Mouse (Mus musculus) intestine, embryonic 14.5 days (tissue): ENCODE measurements around the gene Gadl1. TPM values are rescaled to one million over a fixed set of nuclear protein-coding genes. Genes with fewer than 3 reads are reported as not detected.

Source experiments
- ATAC-seq: fragments of 200-750 bp; cut with Nextera tagmentation; replicated peaks from 2 replicates; pipeline ENCODE4 v1.8.0; 2017; ENCODE audit warnings: low read depth, moderate number of reproducible peaks, moderate TSS enrichment, moderate library complexity; ENCODE audit not compliant: low FRiP score, low TSS enrichment
- DNase-seq: peaks from one replicate; pipeline ENCODE4 v3.0.0-alpha.2; 2018; ENCODE audit warnings: low spot score
- H3K27ac ChIP-seq: fragments of 300-500 bp; sonication (generic); 2 replicates; pipeline ENCODE4 v1.5.1; 2014; ENCODE audit warnings: low read depth, mild to moderate bottlenecking, control low read depth
- H3K27me3 ChIP-seq: fragments of 300-500 bp; sonication (generic); replicated peaks from 2 replicates; pipeline ENCODE4 v1.6.1; 2014; ENCODE audit warnings: low read length, control low read depth; ENCODE audit not compliant: control insufficient read depth, insufficient read depth
- H3K36me3 ChIP-seq: fragments of 300-500 bp; sonication (generic); 2 replicates; pipeline ENCODE4 v1.6.1; 2014; ENCODE audit warnings: low read length, control low read depth; ENCODE audit not compliant: control insufficient read depth, insufficient read depth
- H3K4me1 ChIP-seq: fragments of 300-500 bp; sonication (generic); replicated peaks from 2 replicates; pipeline ENCODE4 v1.6.1; 2014; ENCODE audit warnings: low read length, control low read depth, mixed read lengths; ENCODE audit not compliant: control insufficient read depth, insufficient read depth
- H3K4me2 ChIP-seq: fragments of 300-500 bp; sonication (generic); 2 replicates; pipeline ENCODE4 v1.6.1; 2014; ENCODE audit warnings: low read length
- H3K4me3 ChIP-seq: fragments of 300-500 bp; sonication (generic); 2 replicates; pipeline ENCODE4 v1.5.1; 2014; ENCODE audit warnings: low read depth, low read length, control low read depth, mixed read lengths
- H3K9ac ChIP-seq: fragments of 300-500 bp; sonication (generic); 2 replicates; pipeline ENCODE4 v1.6.1; 2014; ENCODE audit warnings: mild to moderate bottlenecking, low read length
- H3K9me3 ChIP-seq: fragments of 300-500 bp; sonication (generic); 2 replicates; pipeline ENCODE4 v1.6.1; 2016; ENCODE audit warnings: low read length, control low read depth; ENCODE audit not compliant: control insufficient read depth
- WGBS: fragments of 180-500 bp; shearing (Covaris S2); extraction: QIAGEN DNeasy Blood & Tissue Kit; methylation state at CpG from one replicate; pipeline ENCODE4 v1.1.7; 2014; 5-methylcytosine and 5-hydroxymethylcytosine counted together
- polyA plus RNA-seq: library from polyadenylated mRNA; unstranded; fragments of >200 nt; fragmentation: Nextera tagmentation; extraction: Ambion mirVana; gene quantifications from 2 replicates; pipeline ENCODE4 v1.2.1, GENCODE M21; 2014

The Gadl1 gene
- polyA plus RNA-seq, 1 experiment from 2014 or later: 0.38 TPM

DNA sequence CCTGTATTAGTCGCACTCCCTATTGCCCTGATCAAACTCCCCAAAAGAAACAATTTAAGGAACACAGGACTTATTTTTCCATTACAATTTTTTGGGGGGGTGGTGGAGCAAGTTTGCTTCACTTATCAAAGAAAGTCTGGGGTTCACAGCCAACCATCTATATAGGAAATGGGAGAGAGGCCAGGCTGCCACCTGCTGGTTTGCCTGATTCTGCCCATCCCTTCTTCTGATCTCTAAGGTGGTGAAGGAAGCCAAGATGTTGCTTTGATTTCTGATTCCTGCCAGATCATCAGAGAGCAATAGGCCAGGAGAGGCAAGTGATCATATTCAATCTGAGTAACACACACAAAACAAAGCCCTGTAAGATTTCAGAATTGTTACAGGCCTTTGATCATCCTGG lies 14.8 kb downstream of the Gadl1 start:
- WGBS: 88% methylated on average over 1 of the region's 1 CpGs
- no peaks in the 10 kb centered on the region for H3K27me3 ChIP-seq

DNA sequence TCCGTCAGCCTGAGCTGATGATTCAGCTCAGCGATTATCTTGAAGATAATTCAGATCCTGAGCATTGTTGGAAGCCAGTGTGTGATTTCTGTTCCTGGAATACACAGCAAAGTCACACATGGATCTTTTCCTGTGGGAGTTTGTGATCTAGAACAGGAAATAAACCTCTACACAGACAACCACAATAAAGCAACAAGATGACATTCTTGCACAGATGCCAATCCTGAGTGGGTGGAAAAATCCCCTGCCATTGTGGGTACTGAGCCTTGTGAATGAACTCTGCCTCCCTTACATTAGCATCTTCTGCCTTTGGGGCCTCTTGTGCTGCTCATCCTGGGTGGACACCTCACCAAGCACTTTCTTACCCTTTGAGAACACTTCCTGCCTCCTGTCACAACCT lies 22.5 kb downstream of the Gadl1 start:
- Histone ChIP-seq H3K4me3 (no peak overlapping the region), H3K36me3 (no peaks in the 10 kb centered on the region), H3K9ac (no peak overlapping the region), H3K4me1 (no peaks in the 10 kb centered on the region), H3K4me2 (no peak overlapping the region), H3K27ac (no peak overlapping the region), H3K9me3 (no peaks in the 10 kb centered on the region), H3K27me3 (no peaks in the 10 kb centered on the region)
- DNase-seq: no peak
- 70% methylated on average over 2 of the region's 2 CpGs for WGBS
- no peak for ATAC-seq

More for the DNA sequence above, 14.8 kb downstream of the Gadl1 start:
- H3K27ac ChIP-seq: no peak overlapping the region
- DNase-seq: no peak
- H3K36me3 ChIP-seq: no peaks in the 10 kb centered on the region
- ATAC-seq: no peak
- no peak overlapping the region for H3K4me2 ChIP-seq
- no peaks in the 10 kb centered on the region for H3K4me1 ChIP-seq
- H3K9ac ChIP-seq: no peak overlapping the region
- H3K9me3 ChIP-seq: 0 out of 2 replicates have a peak, but pooled peaks cover under 1% of the 10 kb centered on the region
- no peak overlapping the region for H3K4me3 ChIP-seq

DNA sequence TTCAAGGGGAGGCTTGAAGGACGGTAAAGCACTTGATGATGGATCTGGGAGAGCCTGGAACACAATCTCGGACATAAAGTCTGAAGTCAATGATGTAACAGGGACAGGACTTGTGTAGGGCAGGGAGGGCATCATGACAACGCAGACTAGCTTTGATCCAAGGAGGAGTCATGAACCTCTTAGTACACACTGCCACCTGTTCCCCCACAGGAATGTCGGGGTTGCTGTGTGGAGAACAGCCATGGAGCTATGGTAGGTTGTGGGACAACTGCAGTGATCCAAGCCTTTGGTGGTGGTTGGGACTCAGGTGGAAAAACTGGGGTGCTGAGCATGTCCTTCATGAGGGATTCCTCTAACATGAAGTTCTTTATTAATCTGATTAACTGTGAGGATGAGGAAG lies 23.5 kb downstream of the Gadl1 start:
- 88% methylated on average over 4 of the region's 4 CpGs for WGBS
- ATAC-seq (no peak), DNase-seq (no peak)
- Histone ChIP-seq H3K9me3 (no peaks in the 10 kb centered on the region), H3K27me3 (no peaks in the 10 kb centered on the region), H3K4me2 (no peak overlapping the region), H3K27ac (no peak overlapping the region), H3K36me3 (no peaks in the 10 kb centered on the region), H3K4me3 (no peak overlapping the region), H3K9ac (no peak overlapping the region), H3K4me1 (no peaks in the 10 kb centered on the region)

DNA sequence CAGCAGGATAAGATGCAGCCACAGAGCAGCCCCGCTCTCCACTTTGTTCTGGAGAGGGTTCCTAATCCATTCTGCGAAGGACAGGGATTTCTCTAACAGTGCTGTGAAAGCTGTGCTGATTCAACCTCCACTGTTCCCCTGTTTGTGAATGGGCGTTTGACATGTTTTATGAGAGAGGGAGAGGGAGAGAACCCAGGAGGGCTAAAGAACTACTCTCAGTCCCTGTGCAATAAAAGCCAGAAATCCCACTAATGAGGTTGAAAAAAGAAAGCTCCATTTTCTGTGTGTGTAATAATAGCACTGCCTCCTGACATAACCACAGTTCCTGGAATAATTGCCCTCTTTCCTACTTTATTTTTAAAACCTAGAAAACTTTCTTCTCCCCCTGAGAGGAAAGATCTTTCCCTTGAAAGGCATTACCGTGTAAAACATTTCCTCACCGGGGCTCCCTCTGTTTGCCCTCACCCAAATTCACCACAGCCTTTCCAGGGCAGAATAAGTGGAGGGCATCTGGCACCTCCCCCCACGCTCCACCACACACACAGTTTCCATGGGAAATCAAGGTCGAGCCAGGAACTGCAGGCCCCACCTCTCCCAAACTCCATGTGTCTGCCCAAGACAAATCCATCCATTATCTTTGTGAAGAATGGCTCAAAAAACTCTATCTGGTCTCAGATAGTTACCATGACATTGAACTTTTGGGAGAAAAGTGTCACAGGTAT lies 24.1 kb downstream of the Gadl1 start:
- no peak for DNase-seq

DNA sequence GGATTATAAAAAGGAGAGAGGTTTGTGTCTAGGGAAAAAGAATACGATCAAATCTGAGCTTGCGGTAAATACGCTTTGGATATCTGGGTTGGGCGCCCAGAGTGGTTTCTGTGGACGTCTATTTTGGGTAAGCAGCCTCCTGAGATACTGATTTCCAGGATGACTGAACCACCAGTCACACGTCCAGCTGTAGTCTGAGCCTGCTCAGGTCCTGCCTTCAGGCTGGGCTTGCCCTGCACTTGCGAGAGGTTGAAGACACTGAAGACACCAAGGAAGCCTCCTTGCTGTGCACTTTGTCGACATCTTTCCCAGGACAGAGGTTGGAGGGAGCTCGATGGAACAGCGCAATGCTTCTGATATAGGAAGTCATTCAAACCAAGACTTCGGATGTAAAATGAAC lies 25.0 kb downstream of the Gadl1 start:
- no peak overlapping the region for H3K27ac ChIP-seq
- no peak overlapping the region for H3K4me2 ChIP-seq
- H3K9ac ChIP-seq: no peak overlapping the region
- H3K27me3 ChIP-seq: no peaks in the 10 kb centered on the region
- no peaks in the 10 kb centered on the region for H3K36me3 ChIP-seq
- no peaks in the 10 kb centered on the region for H3K4me1 ChIP-seq
- ATAC-seq (no peak), DNase-seq (no peak)
- no peak overlapping the region for H3K4me3 ChIP-seq
- no peaks in the 10 kb centered on the region for H3K9me3 ChIP-seq
- 91% methylated on average over 11 of the region's 11 CpGs for WGBS

More for the DNA sequence above, 24.1 kb downstream of the Gadl1 start:
- WGBS: 44% methylated on average over 7 of the region's 7 CpGs
- no peak for ATAC-seq
- Histone ChIP-seq H3K4me2 (no peak overlapping the region), H3K27me3 (no peaks in the 10 kb centered on the region), H3K9ac (no peak overlapping the region), H3K9me3 (no peaks in the 10 kb centered on the region), H3K4me3 (no peak overlapping the region), H3K27ac (no peak overlapping the region), H3K36me3 (no peaks in the 10 kb centered on the region), H3K4me1 (no peaks in the 10 kb centered on the region)

DNA sequence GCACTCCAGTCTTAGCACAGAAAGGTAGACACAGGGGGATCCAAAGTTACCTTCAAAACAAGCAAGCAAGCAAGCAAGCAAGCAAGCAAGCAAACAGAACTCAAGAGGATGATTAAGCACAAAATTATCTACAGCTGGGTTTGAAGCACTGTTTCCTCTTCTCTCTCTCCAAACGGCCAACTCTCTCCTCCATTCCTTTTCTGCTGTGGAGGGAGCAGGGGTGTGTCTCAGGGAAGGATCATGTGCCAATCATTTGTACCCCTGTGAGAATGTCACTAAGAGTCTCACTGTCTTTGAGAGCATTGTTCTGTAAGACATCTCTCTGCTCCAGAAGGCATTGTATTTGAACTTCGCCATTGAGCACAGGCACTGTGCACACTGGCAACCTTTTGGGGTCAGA lies 27.1 kb downstream of the Gadl1 start:
- no peaks in the 10 kb centered on the region for H3K4me1 ChIP-seq
- H3K4me2 ChIP-seq: no peak overlapping the region
- no peaks in the 10 kb centered on the region for H3K9me3 ChIP-seq
- no peaks in the 10 kb centered on the region for H3K27me3 ChIP-seq
- 68% methylated on average over 2 of the region's 2 CpGs for WGBS
- H3K27ac ChIP-seq: no peak overlapping the region
- ATAC-seq (no peak), DNase-seq (no peak)
- H3K36me3 ChIP-seq: no peaks in the 10 kb centered on the region
- H3K4me3 ChIP-seq: no peak overlapping the region
- H3K9ac ChIP-seq: no peak overlapping the region

DNA sequence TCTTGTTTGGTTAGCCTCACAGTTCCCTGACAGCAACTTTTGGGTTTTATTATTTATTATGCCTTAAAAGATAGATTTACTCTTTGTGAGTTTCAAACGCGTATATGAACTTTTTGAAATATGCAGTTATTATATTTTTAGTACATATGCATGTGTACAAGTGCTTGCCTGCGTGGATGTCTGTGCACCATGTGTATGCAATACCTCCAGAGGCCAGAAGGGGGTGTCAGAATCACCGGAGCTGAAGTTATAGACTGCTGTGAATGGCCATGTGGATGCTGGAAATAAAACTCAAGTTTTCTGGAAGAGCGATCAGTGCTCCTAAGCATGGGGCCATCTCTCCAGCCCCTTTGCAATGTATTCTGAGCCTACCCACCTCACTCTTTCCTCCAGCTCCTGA lies 28.7 kb downstream of the Gadl1 start:
- no peak overlapping the region for H3K9ac ChIP-seq
- H3K4me2 ChIP-seq: no peak overlapping the region
- ATAC-seq (no peak), DNase-seq (no peak)
- no peaks in the 10 kb centered on the region for H3K36me3 ChIP-seq
- H3K27ac ChIP-seq: no peak overlapping the region
- no peak overlapping the region for H3K4me3 ChIP-seq
- no peaks in the 10 kb centered on the region for H3K9me3 ChIP-seq
- no peaks in the 10 kb centered on the region for H3K27me3 ChIP-seq
- WGBS: 93% methylated on average over 5 of the region's 5 CpGs
- no peaks in the 10 kb centered on the region for H3K4me1 ChIP-seq

DNA sequence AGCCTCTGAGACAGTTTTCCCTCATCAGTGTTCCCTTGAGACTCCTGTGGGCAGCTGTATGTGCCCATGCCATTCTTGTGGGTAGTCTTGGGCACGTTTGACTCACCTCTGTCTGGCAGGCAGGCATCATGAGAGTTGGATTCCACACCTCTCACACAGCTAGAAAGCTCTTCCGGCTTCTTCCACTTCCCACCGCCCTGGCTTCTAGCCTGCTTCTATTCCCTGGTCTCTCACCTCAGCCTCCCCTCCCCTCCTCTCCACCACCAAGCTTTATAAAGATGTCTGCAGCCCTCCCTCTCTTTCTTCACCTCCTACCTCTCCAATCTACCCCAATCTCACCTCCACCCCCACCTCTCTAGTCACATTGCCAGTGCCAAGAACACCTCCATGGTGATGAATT lies 30.2 kb downstream of the Gadl1 start:
- no peaks in the 10 kb centered on the region for H3K4me1 ChIP-seq
- no peak overlapping the region for H3K4me2 ChIP-seq
- DNase-seq (no peak), ATAC-seq (no peak)
- WGBS: 86% methylated on average over 3 of the region's 3 CpGs
- no peak overlapping the region for H3K27ac ChIP-seq
- no peak overlapping the region for H3K9ac ChIP-seq
- no peak overlapping the region for H3K4me3 ChIP-seq
- H3K27me3 ChIP-seq: no peaks in the 10 kb centered on the region
- H3K9me3 ChIP-seq: no peaks in the 10 kb centered on the region
- H3K36me3 ChIP-seq: no peaks in the 10 kb centered on the region

DNA sequence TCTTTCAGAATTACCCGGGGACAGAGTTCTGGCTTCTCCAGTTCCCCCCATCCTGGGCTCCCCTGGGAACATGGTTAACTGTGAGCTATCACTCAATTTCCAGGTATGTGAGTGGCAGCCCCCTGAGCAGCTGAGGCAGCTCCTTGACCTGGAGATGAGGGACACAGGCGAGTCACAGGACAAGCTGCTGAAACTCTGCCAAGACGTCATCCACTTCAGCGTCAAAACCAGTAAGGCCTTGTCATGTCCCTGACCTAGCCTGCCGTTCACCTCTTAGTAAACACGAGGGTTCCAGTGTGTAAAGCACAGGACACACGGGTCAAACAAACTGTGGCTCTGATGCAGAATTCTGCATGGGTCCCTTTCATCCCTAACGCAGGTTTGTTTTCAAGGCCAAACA lies 31.9 kb downstream of the Gadl1 start:
- no peak overlapping the region for H3K27ac ChIP-seq
- H3K9me3 ChIP-seq: no peaks in the 10 kb centered on the region
- no peak overlapping the region for H3K4me3 ChIP-seq
- WGBS: 56% methylated on average over 8 of the region's 8 CpGs
- no peaks in the 10 kb centered on the region for H3K36me3 ChIP-seq
- DNase-seq (no peak), ATAC-seq (no peak)
- H3K27me3 ChIP-seq: no peaks in the 10 kb centered on the region
- no peak overlapping the region for H3K9ac ChIP-seq
- no peaks in the 10 kb centered on the region for H3K4me1 ChIP-seq
- H3K4me2 ChIP-seq: no peak overlapping the region
